Mouse (Mus musculus) lung, postnatal 0 days (tissue): ENCODE measurements around the gene Dmac2.

Experiments
- CTCF ChIP-seq: IDR thresholded peaks from 2 replicates; pipeline ENCODE4 v1.5.1; 2016; ENCODE audit warnings: antibody characterized with exemption, mild to moderate bottlenecking
- EP300 ChIP-seq: IDR thresholded peaks from 2 replicates; pipeline ENCODE4 v1.6.1; 2016; ENCODE audit warnings: antibody characterized with exemption, mild to moderate bottlenecking, control low read depth

- TF ChIP-seq EP300 (no peak), CTCF (no peak)
These were observed 12.0 kb upstream of the Dmac2 start for GRCm38 (mm10) chr7:25607196-25607595.
